In genomic region chr3:12214821-12215220, GRCm38 (mm10) we compare ENCODE assay signal across 16 mouse cellular contexts.
"Had no signal": no experiment of that assay in that cellular context is flagged by ENCODE, and none has a peak within 500 bp of the region (broad histone marks: within the 10 kb centered on the region; RNA-seq: fewer than 3 reads in every experiment).

No protein-coding gene starts in this region.

- H3K4me3 ChIP-seq: limb, embryonic 15.5 days; liver, embryonic 12.5 days; midbrain, embryonic 10.5 days; neural tube, embryonic 13.5 days had no signal

- H3K4me2 ChIP-seq: limb, embryonic 15.5 days; liver, embryonic 12.5 days; lung, embryonic 14.5 days; neural tube, embryonic 13.5 days had no signal

- H3K36me3 ChIP-seq: limb, embryonic 15.5 days; liver, embryonic 12.5 days; midbrain, embryonic 10.5 days; neural tube, embryonic 13.5 days had no signal

- H3K27ac ChIP-seq: limb, embryonic 15.5 days; liver, embryonic 12.5 days; midbrain, embryonic 10.5 days; neural tube, embryonic 13.5 days had no signal

- H3K9me3 ChIP-seq: limb, embryonic 15.5 days; liver, embryonic 12.5 days; midbrain, embryonic 10.5 days; neural tube, embryonic 13.5 days had no signal

- H3K27me3 ChIP-seq: limb, embryonic 15.5 days; liver, embryonic 12.5 days; neural tube, embryonic 13.5 days had no signal

- H3K4me1 ChIP-seq: limb, embryonic 15.5 days; liver, embryonic 12.5 days; midbrain, embryonic 10.5 days; neural tube, embryonic 13.5 days had no signal

- ATAC-seq: liver, embryonic 12.5 days; midbrain, embryonic 16.5 days had no signal

- DNase-seq: kidney, adult 11 months; kidney, postnatal 10 days; kidney, postnatal 4 days; lung, embryonic 14.5 days; lung, postnatal 10 days; lung, postnatal 4 days; retina, postnatal 1 day; right cerebral cortex, postnatal 4 days; spleen, adult 18-20 months; thymus, adult 2 months; thymus, postnatal 25 days had no signal

- H3K9ac ChIP-seq: limb, embryonic 15.5 days; liver, embryonic 12.5 days; lung, embryonic 14.5 days; neural tube, embryonic 13.5 days had no signal
